Mouse (Mus musculus) bone marrow macrophage, adult 2 months (primary cell): Measurements from ENCODE around the gene Scly.

Experiments used
- CTCF ChIP-seq: IDR thresholded peaks from 2 replicates; pipeline ENCODE4 v1.5.1; 2012; ENCODE audit warnings: low read depth, mild to moderate bottlenecking, low read length, moderate library complexity
- POLR2A ChIP-seq: IDR thresholded peaks from 2 replicates; pipeline ENCODE4 v1.6.1; 2012; ENCODE audit warnings: mild to moderate bottlenecking, low read depth, low read length, borderline replicate concordance

GRCm38 (mm10) chr1:91282582-91282981, 15.6 kb upstream of the Scly start:
- TF ChIP-seq CTCF (no peak), POLR2A (no peak)
